Mouse (Mus musculus) right cerebral cortex, adult 2 months (tissue): Measurements from ENCODE around the gene Hoxb5.
A peak's percentile ranks its signal among the peaks of the same experiment; 100 is the strongest.

Experiments used
- DNase-seq, 2 experiments: peaks; one replicate each; pipeline ENCODE4 v3.0.0; 2021 to 2022; ENCODE audit warnings: low spot score in 2 of 2

Gene Hoxb5

GRCm38 (mm10) chr11:96288455-96289221 is 14.5 kb upstream of the Hoxb5 start:
- no peak for DNase-seq

GRCm38 (mm10) chr11:96289293-96289692 is 13.8 kb upstream of the Hoxb5 start:
- DNase-seq: no peak

- no peak for DNase-seq
Measured at GRCm38 (mm10) chr11:96289837-96290236, 13.3 kb upstream of the Hoxb5 start.

- DNase-seq: no peak
Measured at GRCm38 (mm10) chr11:96290705-96291355, 12.3 kb upstream of the Hoxb5 start.

- DNase-seq: no peak
Measured at GRCm38 (mm10) chr11:96291681-96292564, 11.2 kb upstream of the Hoxb5 start, which contains the start of gene Hoxb6. Gene Hoxb6, plus strand, starts transcription at chr11:96292476.

GRCm38 (mm10) chr11:96292565-96293301 is 10.4 kb upstream of the Hoxb5 start:
- DNase-seq: no peak

- DNase-seq: no peak
Measured at GRCm38 (mm10) chr11:96293302-96293921, 9.7 kb upstream of the Hoxb5 start.

GRCm38 (mm10) chr11:96294245-96295091 is 8.7 kb upstream of the Hoxb5 start:
- peak; percentile 44 to 65 for DNase-seq

GRCm38 (mm10) chr11:96295092-96295835 is 7.9 kb upstream of the Hoxb5 start:
- DNase-seq: no peak

- DNase-seq: no peak
Measured at GRCm38 (mm10) chr11:96296997-96297396, 6.1 kb upstream of the Hoxb5 start.

- no peak for DNase-seq
Measured at GRCm38 (mm10) chr11:96297428-96297827, 5.7 kb upstream of the Hoxb5 start.

- DNase-seq: no peak
Measured at GRCm38 (mm10) chr11:96297968-96298635, 5.0 kb upstream of the Hoxb5 start.

- no peak for DNase-seq
Measured at GRCm38 (mm10) chr11:96298895-96299667, 4.1 kb upstream of the Hoxb5 start.

GRCm38 (mm10) chr11:96299781-96300180 is 3.4 kb upstream of the Hoxb5 start:
- DNase-seq: no peak

- no peak for DNase-seq
Measured at GRCm38 (mm10) chr11:96300354-96301063, 2.6 kb upstream of the Hoxb5 start.

GRCm38 (mm10) chr11:96301064-96301431 is 2.1 kb upstream of the Hoxb5 start:
- DNase-seq: no peak

- peak in 1 of 2 experiments; percentile 30 for DNase-seq
Measured at GRCm38 (mm10) chr11:96301837-96302236, 1.3 kb upstream of the Hoxb5 start.
